Mouse (Mus musculus) small intestine, adult 2 months (tissue): ENCODE data around the gene Csrnp3.

ENCODE experiments used
- CTCF ChIP-seq: fragments of 200-500 bp; IDR thresholded peaks from 2 replicates; pipeline ENCODE4 v1.5.1; 2012; ENCODE audit warnings: low read depth, mild to moderate bottlenecking, control low read depth, inconsistent platforms, low read length, moderate library complexity, mixed read lengths; ENCODE audit not compliant: insufficient replicate concordance, insufficient read length; ENCODE audit errors: extremely low read depth
- POLR2A ChIP-seq: fragments of 200-500 bp; IDR thresholded peaks from 2 replicates; pipeline ENCODE4 v1.6.1; 2012; ENCODE audit warnings: low read depth, mild to moderate bottlenecking, control low read depth, inconsistent platforms, low read length, moderate library complexity

- no peak for TF ChIP-seq POLR2A
- no peak for TF ChIP-seq CTCF
These were observed 147.8 kb downstream of the Csrnp3 start for GRCm38 (mm10) chr2:65993371-65993770.
